Mouse (Mus musculus) hindbrain, postnatal 0 days (tissue): Measurements from ENCODE around the gene Gm26741. TPM values are rescaled to one million over a fixed set of nuclear protein-coding genes. Genes with fewer than 3 reads are reported as not detected.

Experiments used
- ATAC-seq: fragments of 200-750 bp; cut with Nextera tagmentation; 2 replicates; pipeline ENCODE4 v1.8.0; 2017; ENCODE audit warnings: mild to moderate bottlenecking, moderate TSS enrichment, moderate library complexity
- DNase-seq: peaks from one replicate; pipeline ENCODE4 v3.0.0-alpha.2; 2015; ENCODE audit warnings: low spot score
- H3K27ac ChIP-seq: fragments of 300-500 bp; sonication (generic); 2 replicates; pipeline ENCODE4 v1.5.1; 2014; ENCODE audit warnings: mild to moderate bottlenecking
- H3K27me3 ChIP-seq: fragments of 300-500 bp; sonication (generic); 2 replicates; pipeline ENCODE4 v1.6.1; 2014; ENCODE audit warnings: low read length, mixed read lengths; ENCODE audit not compliant: insufficient read depth
- H3K36me3 ChIP-seq: fragments of 300-500 bp; sonication (generic); 2 replicates; pipeline ENCODE4 v1.6.1; 2014; ENCODE audit warnings: low read length, mixed read lengths; ENCODE audit not compliant: insufficient read depth
- H3K4me1 ChIP-seq: fragments of 300-500 bp; sonication (generic); 2 replicates; pipeline ENCODE4 v1.6.1; 2014; ENCODE audit warnings: antibody characterized with exemption, low read length, mixed read lengths; ENCODE audit not compliant: insufficient read depth
- H3K4me2 ChIP-seq: fragments of 300-500 bp; sonication (generic); 2 replicates; pipeline ENCODE4 v1.6.1; 2014; ENCODE audit warnings: low read depth, mild to moderate bottlenecking, low read length, moderate library complexity, mixed read lengths
- H3K4me3 ChIP-seq: fragments of 300-500 bp; sonication (generic); 2 replicates; pipeline ENCODE4 v1.5.1; 2014; ENCODE audit warnings: low read length
- H3K9ac ChIP-seq: fragments of 300-500 bp; sonication (generic); replicated peaks from 2 replicates; pipeline ENCODE4 v1.6.1; 2014; ENCODE audit warnings: mild to moderate bottlenecking, low read length, moderate library complexity, mixed read lengths
- H3K9me3 ChIP-seq: fragments of 300-500 bp; sonication (generic); 2 replicates; pipeline ENCODE4 v1.6.1; 2016; ENCODE audit warnings: low read length, mixed read lengths
- CTCF ChIP-seq: IDR thresholded peaks from 2 replicates; pipeline ENCODE4 v1.5.1; 2016; ENCODE audit warnings: antibody characterized with exemption, control low read depth, low read depth
- WGBS: fragments of 180-500 bp; shearing (Covaris S2); extraction: QIAGEN DNeasy Blood & Tissue Kit; methylation state at CpG from one replicate; pipeline ENCODE4 v1.1.7; 2014; 5-methylcytosine and 5-hydroxymethylcytosine counted together
- polyA plus RNA-seq: library from polyadenylated mRNA; unstranded; fragments of >200 nt; fragmentation: Nextera tagmentation; extraction: Ambion mirVana; gene quantifications from 2 replicates; pipeline ENCODE4 v1.2.1, GENCODE M21; 2015
- total RNA-seq: library from RNA; depleted of rRNA; stranded (reverse); fragments of >200 nt; gene quantifications from 2 replicates; pipeline ENCODE4 v1.2.3, GENCODE M21; 2014

Gm26741 gene
- total and polyA plus RNA-seq, 2 experiments from 2014 or later: not detected

- H3K4me1 ChIP-seq: no peaks in the 10 kb centered on the region
- ATAC-seq: no peak
- no peak within 1 kb of the TSS for H3K4me2 ChIP-seq
- no peaks in the 10 kb centered on the region for H3K9me3 ChIP-seq
- H3K9ac ChIP-seq: no peak within 1 kb of the TSS
- no peak within 1 kb of the TSS for H3K4me3 ChIP-seq
- TF ChIP-seq CTCF: no peak
- no peak for DNase-seq
- H3K36me3 ChIP-seq: no peaks in the 10 kb centered on the region
- no peaks in the 10 kb centered on the region for H3K27me3 ChIP-seq
- 83% methylated on average over 5 of the region's 5 CpGs for WGBS
- H3K27ac ChIP-seq: no peak within 1 kb of the TSS
Observed at GRCm38 (mm10) chr10:52388922-52389430, 30.4 kb downstream of the Gm26741 start, which contains the start of gene Nepn. Nepn (plus strand) TSS chr10:52388972.

- DNase-seq (no peak), ATAC-seq (no peak)
- no peak overlapping the region for H3K27ac ChIP-seq
- H3K9ac ChIP-seq: no peak overlapping the region
- no peaks in the 10 kb centered on the region for H3K27me3 ChIP-seq
- no peaks in the 10 kb centered on the region for H3K36me3 ChIP-seq
- no peaks in the 10 kb centered on the region for H3K4me1 ChIP-seq
- H3K4me2 ChIP-seq: no peak overlapping the region
- TF ChIP-seq CTCF: no peak
- no peaks in the 10 kb centered on the region for H3K9me3 ChIP-seq
- WGBS: 76% methylated on average over 3 of the region's 3 CpGs
- no peak overlapping the region for H3K4me3 ChIP-seq
Observed at GRCm38 (mm10) chr10:52389438-52389837, 30.9 kb downstream of the Gm26741 start.

DNA sequence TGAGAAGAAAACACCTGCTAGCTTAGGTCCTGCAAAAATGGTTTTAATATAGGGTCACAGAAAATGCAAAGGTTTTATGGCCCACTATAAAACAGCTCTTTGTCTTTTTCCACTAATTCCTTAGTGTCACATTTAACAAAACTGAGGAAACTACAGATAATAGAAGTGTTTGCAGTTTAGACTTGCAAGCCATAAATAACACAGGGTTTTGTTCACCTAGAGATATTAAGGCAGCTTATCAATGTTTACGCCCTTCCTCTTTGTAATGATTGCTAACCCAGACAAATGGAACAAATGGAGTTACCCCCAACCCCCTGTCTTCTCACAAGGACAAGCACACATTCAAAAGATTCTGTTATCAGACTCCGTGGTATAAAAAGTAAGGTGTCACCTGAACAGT lies 32.6 kb downstream of the Gm26741 start:
- H3K4me1 ChIP-seq: no peaks in the 10 kb centered on the region
- no peaks in the 10 kb centered on the region for H3K27me3 ChIP-seq
- no peaks in the 10 kb centered on the region for H3K9me3 ChIP-seq
- no peak overlapping the region for H3K9ac ChIP-seq
- no peak overlapping the region for H3K4me3 ChIP-seq
- H3K36me3 ChIP-seq: no peaks in the 10 kb centered on the region
- TF ChIP-seq CTCF: no peak
- H3K4me2 ChIP-seq: no peak overlapping the region
- WGBS: 74% methylated on average over 2 of the region's 2 CpGs
- DNase-seq (no peak), ATAC-seq (no peak)
- no peak overlapping the region for H3K27ac ChIP-seq

GRCm38 (mm10) chr10:52396647-52397046 lies 38.1 kb downstream of the Gm26741 start:
- Histone ChIP-seq H3K27ac (no peak overlapping the region), H3K9me3 (no peaks in the 10 kb centered on the region), H3K9ac (no peak overlapping the region), H3K4me2 (no peak overlapping the region), H3K4me1 (no peaks in the 10 kb centered on the region), H3K27me3 (no peaks in the 10 kb centered on the region), H3K4me3 (no peak overlapping the region), H3K36me3 (no peaks in the 10 kb centered on the region)
- no peak for TF ChIP-seq CTCF
- ATAC-seq: no peak
- no peak for DNase-seq
- 91% methylated on average over 3 of the region's 3 CpGs for WGBS

- Histone ChIP-seq H3K27ac (no peak overlapping the region), H3K27me3 (no peaks in the 10 kb centered on the region), H3K4me1 (no peaks in the 10 kb centered on the region), H3K4me3 (no peak overlapping the region), H3K9me3 (no peaks in the 10 kb centered on the region), H3K36me3 (no peaks in the 10 kb centered on the region), H3K9ac (no peak overlapping the region), H3K4me2 (no peak overlapping the region)
- 85% methylated on average over 2 of the region's 2 CpGs for WGBS
- DNase-seq (no peak), ATAC-seq (no peak)
- TF ChIP-seq CTCF: no peak
Observed at GRCm38 (mm10) chr10:52398715-52399114, 40.1 kb downstream of the Gm26741 start.

GRCm38 (mm10) chr10:52399722-52400121 lies 41.2 kb downstream of the Gm26741 start:
- no peak overlapping the region for H3K4me3 ChIP-seq
- no peaks in the 10 kb centered on the region for H3K27me3 ChIP-seq
- no peak overlapping the region for H3K27ac ChIP-seq
- no peak overlapping the region for H3K9ac ChIP-seq
- H3K9me3 ChIP-seq: no peaks in the 10 kb centered on the region
- DNase-seq (no peak), ATAC-seq (no peak)
- no peak for TF ChIP-seq CTCF
- H3K4me2 ChIP-seq: no peak overlapping the region
- WGBS: 67% methylated on average over 3 of the region's 3 CpGs
- no peaks in the 10 kb centered on the region for H3K36me3 ChIP-seq
- H3K4me1 ChIP-seq: no peaks in the 10 kb centered on the region

- Histone ChIP-seq H3K4me2 (no peak overlapping the region), H3K27me3 (peaks cover 5% of the 10 kb centered on the region; the same call in 1 of the 2 replicates), H3K4me1 (no peaks in the 10 kb centered on the region), H3K9ac (no peak overlapping the region), H3K36me3 (no peaks in the 10 kb centered on the region), H3K9me3 (no peaks in the 10 kb centered on the region), H3K27ac (no peak overlapping the region), H3K4me3 (no peak overlapping the region)
- 92% methylated on average over 13 of the region's 13 CpGs for WGBS
- TF ChIP-seq CTCF: no peak
- ATAC-seq: no peak
- no peak for DNase-seq
Observed at GRCm38 (mm10) chr10:52405160-52405559, 46.6 kb downstream of the Gm26741 start.
